Mouse (Mus musculus) stomach, embryonic 14.5 days (tissue): ENCODE results near the gene Dhx16. TPM values are rescaled to one million over a fixed set of nuclear protein-coding genes. Genes with fewer than 3 reads are reported as not detected.

Source experiments
- ATAC-seq: fragments of 200-750 bp; cut with Nextera tagmentation; 2 replicates; pipeline ENCODE4 v1.8.0; 2017; ENCODE audit warnings: low read depth, moderate TSS enrichment; ENCODE audit not compliant: insufficient number of reproducible peaks, insufficient read depth, low FRiP score
- H3K27ac ChIP-seq: fragments of 300-500 bp; sonication (generic); 2 replicates; pipeline ENCODE4 v1.5.1; 2014; ENCODE audit warnings: mild to moderate bottlenecking, low read length, moderate library complexity, mixed read lengths
- H3K27me3 ChIP-seq: fragments of 300-500 bp; sonication (generic); 2 replicates; pipeline ENCODE4 v1.6.1; 2014; ENCODE audit warnings: low read length, control low read depth, mixed read lengths; ENCODE audit not compliant: control insufficient read depth, insufficient read depth
- H3K36me3 ChIP-seq: fragments of 300-500 bp; sonication (generic); 2 replicates; pipeline ENCODE4 v1.6.1; 2014; ENCODE audit warnings: mild to moderate bottlenecking, control low read depth, low read length, moderate library complexity, mixed read lengths; ENCODE audit not compliant: control insufficient read depth, insufficient read depth
- H3K4me1 ChIP-seq: fragments of 300-500 bp; sonication (generic); 2 replicates; pipeline ENCODE4 v1.6.1; 2014; ENCODE audit warnings: low read length, control low read depth, mixed read lengths; ENCODE audit not compliant: control insufficient read depth, insufficient read depth
- H3K4me2 ChIP-seq: fragments of 300-500 bp; sonication (generic); replicated peaks from 2 replicates; pipeline ENCODE4 v1.6.1; 2014; ENCODE audit warnings: low read depth, low read length, control low read depth
- H3K4me3 ChIP-seq: fragments of 300-500 bp; sonication (generic); 2 replicates; pipeline ENCODE4 v1.5.1; 2014; ENCODE audit warnings: low read depth, low read length, control low read depth
- H3K9ac ChIP-seq: fragments of 300-500 bp; sonication (generic); replicated peaks from 2 replicates; pipeline ENCODE4 v1.6.1; 2014; ENCODE audit warnings: low read depth, mild to moderate bottlenecking, control low read depth, low read length, moderate library complexity, mixed read lengths
- H3K9me3 ChIP-seq: fragments of 300-500 bp; sonication (generic); 2 replicates; pipeline ENCODE4 v1.6.1; 2016; ENCODE audit warnings: low read depth, low read length, control low read depth; ENCODE audit not compliant: control insufficient read depth
- WGBS: fragments of 180-500 bp; shearing (Covaris S2); extraction: QIAGEN DNeasy Blood & Tissue Kit; methylation state at CpG from one replicate; pipeline ENCODE4 v1.1.7; 2014; 5-methylcytosine and 5-hydroxymethylcytosine counted together
- polyA plus RNA-seq: library from polyadenylated mRNA; unstranded; fragments of >200 nt; fragmentation: Nextera tagmentation; extraction: Ambion mirVana; gene quantifications from 2 replicates; pipeline ENCODE4 v1.2.1, GENCODE M21; 2014

Gene Dhx16
- polyA plus RNA-seq, 1 experiment from 2014 or later, result 34.0 TPM

DNA sequence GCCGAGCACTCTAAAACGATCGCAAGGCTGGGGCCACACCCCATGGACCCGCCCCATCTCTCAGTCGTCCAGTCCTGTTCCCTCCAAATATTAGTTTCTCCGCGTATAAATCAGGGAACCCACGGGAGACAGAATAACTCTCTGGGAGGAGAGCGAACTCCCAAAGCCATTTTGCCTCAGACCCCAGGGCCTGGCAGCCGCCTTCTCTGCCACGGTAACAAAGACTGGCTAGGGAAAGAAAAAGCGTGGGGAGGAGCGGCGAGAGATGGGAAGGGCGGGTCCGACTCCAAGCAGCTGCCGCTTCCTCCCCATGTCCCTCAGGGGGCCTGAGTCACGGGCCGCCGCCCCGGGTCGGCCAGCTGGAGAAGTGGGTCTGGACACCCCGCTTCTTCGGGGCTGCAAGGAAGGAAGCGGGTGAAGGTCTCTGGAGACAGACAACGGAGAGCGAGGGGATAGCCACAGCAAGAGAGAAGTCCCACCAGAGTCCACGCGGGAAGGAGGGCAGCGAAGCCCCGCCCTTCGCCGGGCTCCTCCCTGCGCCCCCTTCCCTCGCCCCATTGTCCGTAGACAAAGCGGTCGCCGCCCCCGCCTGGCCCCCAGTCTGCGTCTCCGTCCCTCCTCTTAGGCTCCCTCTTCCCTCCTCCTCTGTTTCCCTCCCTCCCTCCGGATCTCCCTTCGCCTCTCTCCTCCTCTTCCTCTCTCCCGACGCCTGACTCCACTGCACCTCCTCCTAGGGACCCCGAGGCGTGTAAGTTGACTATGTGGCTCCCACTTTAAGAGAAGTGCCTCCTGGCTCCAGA, 13.9 kb upstream of the Dhx16 start, which contains the start of gene Ppp1r18:
Ppp1r18 (plus strand) TSS at position 113 of the 800 bp plus-strand sequence.
- Histone ChIP-seq H3K27me3 (no peaks in the 10 kb centered on the region), H3K4me3 (peak within 1 kb of the TSS; percentile 63), H3K9ac (peak within 1 kb of the TSS; percentile 74), H3K4me1 (peaks cover 38% of the 10 kb centered on the region; the same call in 1 of the 2 replicates), H3K36me3 (no peaks in the 10 kb centered on the region), H3K4me2 (peak within 1 kb of the TSS; percentile 92), H3K27ac (peak within 1 kb of the TSS; percentile 96), H3K9me3 (no peaks in the 10 kb centered on the region)
- under 1% methylated on average over 40 of the region's 48 CpGs for WGBS
- peak; percentile 64 for ATAC-seq

DNA sequence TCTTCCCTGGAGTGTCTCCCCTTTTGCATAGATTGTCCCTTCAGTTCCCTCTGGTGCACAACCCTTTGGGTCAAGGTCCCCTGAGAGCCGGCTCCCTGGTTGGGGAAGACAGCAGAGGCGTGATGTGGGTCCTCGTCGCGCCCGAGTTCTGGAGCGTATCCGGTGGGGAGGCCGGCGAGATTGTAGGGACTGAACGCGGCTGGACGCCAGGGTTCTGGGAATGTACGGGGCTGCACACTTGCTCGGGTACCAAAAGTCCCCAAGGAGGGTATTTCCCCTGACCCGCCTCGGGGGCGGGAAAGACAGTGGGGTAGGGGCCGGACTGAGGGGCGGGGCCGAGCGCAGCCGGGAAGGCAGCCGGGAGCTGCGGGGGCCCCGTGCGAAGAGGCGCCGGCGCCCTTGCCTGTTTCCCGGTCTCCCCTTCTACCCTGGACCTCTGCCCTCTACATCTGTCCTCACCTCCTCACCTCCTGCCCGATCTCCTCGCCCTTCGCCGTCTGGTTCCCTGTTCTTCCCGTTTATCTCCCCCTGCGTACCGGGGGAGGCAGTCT, 13.3 kb upstream of the Dhx16 start:
- no peaks in the 10 kb centered on the region for H3K27me3 ChIP-seq
- peaks cover 37% of the 10 kb centered on the region; the same call in 1 of the 2 replicates for H3K4me1 ChIP-seq
- peak overlapping the region; percentile 96 for H3K27ac ChIP-seq
- ATAC-seq, result peak; percentile 48; the same call in 1 of the 2 replicates
- peak overlapping the region; percentile 63 for H3K4me3 ChIP-seq
- peak overlapping the region; percentile 74 for H3K9ac ChIP-seq
- H3K9me3 ChIP-seq, result no peaks in the 10 kb centered on the region
- peak overlapping the region; percentile 92 for H3K4me2 ChIP-seq
- WGBS, result 0% methylated on average over 36 of the region's 38 CpGs
- H3K36me3 ChIP-seq, result no peaks in the 10 kb centered on the region

DNA sequence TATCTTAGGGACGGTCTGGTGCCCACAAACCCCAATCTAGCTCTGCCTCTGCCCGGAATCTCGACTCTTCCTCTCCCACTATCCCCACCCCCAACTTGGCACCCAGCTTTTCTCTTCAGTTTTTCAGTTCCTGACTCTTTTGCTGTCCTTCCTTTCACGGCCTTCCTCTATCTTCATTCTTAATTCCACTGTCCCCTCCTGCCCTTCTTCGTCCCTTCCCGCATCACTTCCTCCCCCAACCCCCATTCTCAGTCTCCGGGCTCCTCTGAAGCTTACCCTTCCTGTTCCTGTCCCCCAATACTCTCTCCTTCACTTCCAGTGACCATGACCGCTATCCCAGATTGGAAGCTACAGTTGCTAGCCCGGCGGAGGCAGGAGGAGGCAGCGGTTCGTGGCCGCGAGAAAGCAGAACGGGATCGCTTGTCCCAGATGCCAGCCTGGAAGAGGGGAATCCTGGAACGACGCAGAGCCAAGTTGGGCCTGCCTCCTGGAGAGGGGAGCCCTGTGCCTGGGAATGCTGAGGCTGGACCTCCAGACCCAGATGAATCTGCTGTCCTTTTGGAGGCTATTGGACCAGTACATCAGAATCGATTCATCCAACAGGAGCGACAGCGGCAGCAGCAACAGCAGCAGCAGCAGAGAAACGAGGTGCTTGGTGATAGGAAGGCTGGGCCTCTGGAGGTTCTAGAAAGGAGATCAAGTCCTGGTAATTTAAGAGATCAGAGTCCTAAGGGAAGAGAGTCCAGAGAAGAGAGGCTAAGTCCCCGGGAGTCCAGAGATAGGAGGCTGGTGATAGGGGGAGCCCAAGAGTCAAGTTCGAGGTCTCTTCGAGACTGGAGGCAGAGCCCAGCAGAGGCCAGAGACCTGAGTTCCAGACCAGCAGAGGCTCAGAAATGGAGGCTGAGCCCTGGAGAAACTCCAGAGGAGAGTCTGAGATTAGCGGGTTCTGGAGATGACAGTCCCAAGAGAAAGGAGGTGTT, 12.4 kb upstream of the Dhx16 start:
- H3K27me3 ChIP-seq, result no peaks in the 10 kb centered on the region
- H3K9me3 ChIP-seq, result no peaks in the 10 kb centered on the region
- no peaks in the 10 kb centered on the region for H3K36me3 ChIP-seq
- H3K9ac ChIP-seq, result peak overlapping the region; percentile 74
- H3K4me3 ChIP-seq, result peak overlapping the region; percentile 63
- peak overlapping the region; percentile 96 for H3K27ac ChIP-seq
- ATAC-seq, result no peak
- 9% methylated on average over 26 of the region's 26 CpGs for WGBS
- peaks cover 38% of the 10 kb centered on the region; the same call in 1 of the 2 replicates for H3K4me1 ChIP-seq
- H3K4me2 ChIP-seq, result peak overlapping the region; percentile 92

DNA sequence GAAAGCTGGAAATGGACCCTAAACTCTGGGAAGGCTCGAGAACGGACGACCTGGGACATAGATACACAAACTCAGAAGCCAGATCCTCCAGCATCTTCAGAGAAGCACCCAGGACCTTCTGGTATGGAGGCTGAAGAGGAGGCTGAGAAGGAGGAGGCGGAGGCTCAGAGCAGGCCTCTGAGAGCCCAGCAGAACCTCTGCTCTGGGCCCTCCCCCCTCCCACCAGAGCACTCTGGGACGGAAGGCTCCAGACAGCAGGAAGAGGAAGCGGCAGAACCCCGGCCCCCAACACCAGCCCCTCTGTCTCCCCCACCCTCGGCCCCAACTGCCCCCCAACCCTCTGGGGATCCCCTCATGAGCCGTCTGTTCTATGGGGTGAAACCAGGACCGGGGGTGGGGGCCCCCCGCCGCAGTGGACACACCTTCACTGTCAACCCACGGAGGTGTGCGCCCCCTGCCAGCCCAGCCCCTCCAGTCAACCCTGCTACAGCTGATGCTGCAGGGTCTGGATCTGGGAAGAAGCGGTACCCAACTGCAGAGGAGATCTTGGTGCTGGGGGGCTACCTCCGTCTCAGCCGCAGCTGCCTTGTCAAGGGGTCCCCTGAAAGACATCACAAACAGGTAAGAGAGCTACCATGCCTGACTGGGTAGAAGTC, 11.3 kb upstream of the Dhx16 start:
- 22% methylated on average over 16 of the region's 17 CpGs for WGBS
- Histone ChIP-seq H3K9me3 (no peaks in the 10 kb centered on the region), H3K27ac (peak overlapping the region; percentile 85), H3K4me2 (peak overlapping the region; percentile 92), H3K4me3 (peak overlapping the region; percentile 63), H3K36me3 (no peaks in the 10 kb centered on the region), H3K27me3 (no peaks in the 10 kb centered on the region), H3K9ac (peak overlapping the region; percentile 74), H3K4me1 (peaks cover 43% of the 10 kb centered on the region; the same call in 1 of the 2 replicates)
- ATAC-seq, result no peak

DNA sequence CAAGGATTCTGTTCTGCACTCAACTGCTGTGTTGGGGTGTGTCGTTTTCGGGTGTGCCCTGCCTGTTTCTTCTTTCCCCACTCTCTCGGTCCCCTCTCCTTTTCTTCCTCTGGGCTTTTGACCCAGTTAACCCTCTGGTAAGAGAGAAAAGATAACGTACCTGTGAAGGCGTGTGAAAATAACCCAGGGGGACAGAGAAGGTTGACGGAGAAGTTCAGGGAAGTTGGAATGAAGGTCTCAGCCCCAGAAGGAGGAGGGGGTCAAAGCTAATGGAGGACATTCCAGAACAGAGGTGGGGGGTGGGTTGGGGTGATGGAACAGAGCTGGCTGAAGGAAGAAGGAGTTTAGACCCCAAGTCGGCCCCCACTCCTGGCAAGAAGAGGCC, 10.7 kb upstream of the Dhx16 start:
- peaks cover 43% of the 10 kb centered on the region; the same call in 1 of the 2 replicates for H3K4me1 ChIP-seq

DNA sequence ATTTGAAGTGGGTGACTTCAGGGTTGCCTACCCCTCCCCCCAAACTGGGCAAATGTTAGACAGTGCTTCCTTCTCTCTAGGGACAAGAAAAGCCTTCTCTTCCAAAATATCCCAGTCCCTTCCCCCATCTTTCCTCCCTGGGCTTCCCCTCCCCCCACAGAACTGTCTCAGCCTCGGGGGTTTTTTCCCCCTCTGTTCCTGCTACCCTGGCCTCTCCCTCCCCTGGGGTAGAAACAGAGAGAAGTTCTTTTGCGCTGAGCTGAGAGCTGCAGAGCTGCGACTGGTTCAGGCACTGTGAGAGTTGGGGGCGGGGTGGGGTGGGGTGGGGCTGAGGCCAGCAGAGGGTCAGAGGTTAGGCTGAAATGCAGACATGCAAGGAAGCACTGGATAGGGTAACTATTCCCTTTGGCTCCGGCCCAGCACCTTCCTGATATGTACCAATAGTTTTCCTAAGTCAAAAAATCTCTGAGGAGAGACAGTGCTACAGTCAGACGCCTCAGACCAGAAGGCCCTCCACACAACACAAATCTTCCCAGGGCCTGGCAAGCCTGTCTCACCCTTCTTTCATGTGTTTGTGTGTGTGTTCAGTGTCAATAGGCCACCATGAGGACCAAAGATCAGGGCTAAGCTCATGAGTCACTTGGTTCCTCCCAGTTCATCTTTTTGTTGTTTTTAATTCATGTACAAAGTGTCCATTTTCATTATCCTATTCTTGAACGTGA, 10.1 kb upstream of the Dhx16 start:
- H3K4me1 ChIP-seq, result peaks cover 42% of the 10 kb centered on the region; the same call in 1 of the 2 replicates
- ATAC-seq, result 0 out of 2 replicates have a peak, but pooled peaks have one; percentile 15
- H3K27me3 ChIP-seq, result no peaks in the 10 kb centered on the region
- no peaks in the 10 kb centered on the region for H3K36me3 ChIP-seq
- peak overlapping the region; percentile 92 for H3K4me2 ChIP-seq
- WGBS, result 1% methylated on average over 7 of the region's 7 CpGs
- H3K4me3 ChIP-seq, result peak overlapping the region; percentile 63
- H3K27ac ChIP-seq, result peak overlapping the region; percentile 85
- no peaks in the 10 kb centered on the region for H3K9me3 ChIP-seq
- peak overlapping the region; percentile 74; the same call in 1 of the 2 replicates for H3K9ac ChIP-seq

More for the DNA sequence above, 10.7 kb upstream of the Dhx16 start:
- WGBS, result 4% methylated on average over 7 of the region's 7 CpGs
- no peaks in the 10 kb centered on the region for H3K36me3 ChIP-seq
- H3K27me3 ChIP-seq, result no peaks in the 10 kb centered on the region
- peak overlapping the region; percentile 63 for H3K4me3 ChIP-seq
- peak overlapping the region; percentile 92 for H3K4me2 ChIP-seq
- no peaks in the 10 kb centered on the region for H3K9me3 ChIP-seq
- H3K9ac ChIP-seq, result peak overlapping the region; percentile 74
- no peak for ATAC-seq
- peak overlapping the region; percentile 85 for H3K27ac ChIP-seq

DNA sequence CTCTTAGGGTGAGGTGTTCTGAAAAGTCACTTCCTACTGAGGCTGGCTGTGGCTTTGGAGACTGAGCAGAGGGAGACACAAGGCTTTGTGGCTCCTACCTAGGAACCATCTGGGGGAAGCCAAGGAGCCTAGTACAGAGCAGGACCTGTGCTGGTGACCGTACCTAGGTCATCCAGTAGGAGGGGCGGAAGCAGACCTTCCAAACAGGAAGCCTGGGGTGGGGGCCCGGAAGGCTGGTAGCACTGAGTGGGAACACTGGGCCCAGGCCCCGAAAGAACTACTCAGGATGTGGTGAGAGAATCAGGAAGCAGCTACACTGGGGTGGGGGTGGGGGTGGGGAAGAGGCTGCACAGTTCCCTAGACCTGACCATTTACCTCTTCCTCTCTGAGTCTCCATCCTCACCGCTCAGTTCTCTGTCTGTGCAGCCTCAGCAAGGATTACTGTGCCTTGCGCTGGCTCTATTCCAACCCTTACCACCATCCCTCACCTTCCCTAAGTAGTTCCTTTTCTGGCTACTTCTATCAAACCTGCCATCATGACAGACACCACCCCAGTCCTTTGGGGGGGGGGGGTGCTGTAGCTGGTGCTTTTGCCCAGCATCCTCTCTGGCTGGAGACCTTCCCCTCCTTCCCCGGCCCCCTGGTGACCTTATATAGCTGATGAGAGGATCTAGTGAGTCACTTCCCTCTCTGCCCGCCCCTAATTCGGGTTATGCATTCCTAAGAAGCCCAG, 9.3 kb upstream of the Dhx16 start:
- no peak for ATAC-seq
- no peak overlapping the region; the same call in 1 of the 2 replicates for H3K9ac ChIP-seq
- peak overlapping the region; percentile 85 for H3K27ac ChIP-seq
- H3K4me3 ChIP-seq, result peak overlapping the region; percentile 63
- H3K36me3 ChIP-seq, result peaks cover 5% of the 10 kb centered on the region; the same call in 1 of the 2 replicates
- 42% methylated on average over 9 of the region's 9 CpGs for WGBS
- H3K9me3 ChIP-seq, result no peaks in the 10 kb centered on the region
- no peaks in the 10 kb centered on the region for H3K27me3 ChIP-seq
- peaks cover 36% of the 10 kb centered on the region; the same call in 1 of the 2 replicates for H3K4me1 ChIP-seq
- peak overlapping the region; percentile 92 for H3K4me2 ChIP-seq
